Mouse (Mus musculus) hindbrain, embryonic 13.5 days (tissue): ENCODE data around the gene Stard3. TPM values are rescaled to one million over a fixed set of nuclear protein-coding genes. Genes with fewer than 3 reads are reported as not detected.

Source experiments
- ATAC-seq: fragments of 200-750 bp; cut with Nextera tagmentation; 2 replicates; pipeline ENCODE4 v1.8.0; 2017; ENCODE audit warnings: moderate TSS enrichment; ENCODE audit not compliant: low FRiP score
- H3K27ac ChIP-seq: fragments of 300-500 bp; sonication (generic); 2 replicates; pipeline ENCODE4 v1.5.1; 2015; ENCODE audit warnings: inconsistent platforms, mild to moderate bottlenecking, moderate library complexity
- H3K27me3 ChIP-seq: fragments of 300-500 bp; sonication (generic); 2 replicates; pipeline ENCODE4 v1.6.1; 2015; ENCODE audit warnings: mild to moderate bottlenecking, inconsistent platforms
- H3K36me3 ChIP-seq: fragments of 300-500 bp; sonication (generic); 2 replicates; pipeline ENCODE4 v1.6.1; 2015; ENCODE audit warnings: mild to moderate bottlenecking, inconsistent platforms
- H3K4me1 ChIP-seq: fragments of 300-500 bp; sonication (generic); replicated peaks from 2 replicates; pipeline ENCODE4 v1.6.1; 2015; ENCODE audit warnings: inconsistent platforms
- H3K4me2 ChIP-seq: fragments of 300-500 bp; sonication (generic); 2 replicates; pipeline ENCODE4 v1.6.1; 2015; ENCODE audit warnings: inconsistent platforms, mild to moderate bottlenecking, moderate library complexity
- H3K4me3 ChIP-seq: fragments of 300-500 bp; sonication (generic); 2 replicates; pipeline ENCODE4 v1.5.1; 2015; ENCODE audit warnings: mild to moderate bottlenecking, inconsistent platforms
- H3K9ac ChIP-seq: fragments of 300-500 bp; sonication (generic); 2 replicates; pipeline ENCODE4 v1.6.1; 2015; ENCODE audit warnings: mild to moderate bottlenecking, inconsistent platforms
- H3K9me3 ChIP-seq: fragments of 300-500 bp; sonication (generic); 2 replicates; pipeline ENCODE4 v1.6.1; 2016; ENCODE audit warnings: inconsistent platforms
- WGBS: fragments of 180-500 bp; shearing (Covaris S2); methylation state at CpG from one replicate; pipeline ENCODE4 v1.1.7; 2015; 5-methylcytosine and 5-hydroxymethylcytosine counted together
- polyA plus RNA-seq: library from polyadenylated mRNA; unstranded; fragments of >200 nt; fragmentation: Nextera tagmentation; extraction: Ambion mirVana; gene quantifications from 2 replicates; pipeline ENCODE4 v1.2.1, GENCODE M21; 2015

Stard3 gene
- polyA plus RNA-seq, 1 experiment from 2014 or later: 44.4 TPM

DNA sequence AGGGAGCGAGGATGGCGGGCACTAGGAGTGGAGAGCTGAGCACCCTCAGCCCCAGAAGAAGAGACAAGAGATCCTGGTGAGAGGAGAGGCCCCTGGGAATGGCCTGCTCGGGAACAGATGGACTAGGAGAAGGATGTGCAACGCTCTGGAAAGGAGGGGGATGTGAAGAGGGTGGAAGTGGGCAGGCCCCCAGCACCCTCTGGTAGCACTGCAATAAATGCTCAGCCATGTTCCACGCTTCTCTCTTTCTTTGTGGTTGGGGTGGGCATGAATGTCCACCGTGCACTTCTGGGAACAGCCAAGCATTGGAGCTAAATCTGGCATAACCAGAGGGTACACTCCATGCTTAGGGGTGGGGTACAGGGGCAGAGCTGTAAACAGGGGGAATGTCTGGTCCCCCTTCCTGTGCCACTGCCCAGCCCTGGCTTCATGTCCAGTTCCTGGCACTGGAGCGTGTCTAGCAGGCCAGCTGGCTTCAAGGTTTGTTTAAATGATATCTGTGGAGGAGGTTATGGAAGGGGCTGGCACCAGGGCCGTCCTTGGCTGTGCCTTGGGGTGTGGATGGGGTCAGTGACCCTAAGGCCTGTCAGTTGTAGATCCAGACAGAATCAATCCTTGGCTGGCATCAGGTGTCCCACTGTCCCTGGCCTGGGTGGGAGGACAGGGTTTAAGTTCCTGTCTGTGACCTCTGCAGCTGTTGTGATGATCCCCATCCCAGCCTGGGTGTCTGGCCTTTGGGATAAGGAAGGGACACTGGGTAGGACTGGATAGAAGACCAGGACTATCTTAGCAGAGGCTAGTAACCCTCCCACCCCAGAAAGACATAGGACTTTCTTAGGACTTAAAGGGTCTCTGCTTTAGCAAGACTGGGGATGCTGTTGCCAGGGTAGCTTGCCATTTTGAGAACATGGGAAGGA lies 26.8 kb downstream of the Stard3 start:
- Histone ChIP-seq H3K4me2 (no peak overlapping the region), H3K27ac (no peak overlapping the region), H3K4me3 (no peak overlapping the region), H3K9ac (peak overlapping the region; percentile 24; the same call in 1 of the 2 replicates), H3K9me3 (no peaks in the 10 kb centered on the region), H3K27me3 (peaks cover 62% of the 10 kb centered on the region), H3K4me1 (peaks cover 19% of the 10 kb centered on the region), H3K36me3 (peaks cover 14% of the 10 kb centered on the region)
- 57% methylated on average over 8 of the region's 8 CpGs for WGBS
- no peak for ATAC-seq

- H3K4me1 ChIP-seq: peaks cover 19% of the 10 kb centered on the region
- peaks cover 5% of the 10 kb centered on the region for H3K36me3 ChIP-seq
- H3K9ac ChIP-seq: peak within 1 kb of the TSS; percentile 46; the same call in 1 of the 2 replicates
- no peak within 1 kb of the TSS for H3K27ac ChIP-seq
- H3K4me2 ChIP-seq: peak within 1 kb of the TSS; percentile 29
- peak within 1 kb of the TSS; percentile 21 for H3K4me3 ChIP-seq
- no peak for ATAC-seq
- WGBS: 59% methylated on average over 22 of the region's 25 CpGs
- no peaks in the 10 kb centered on the region for H3K9me3 ChIP-seq
- H3K27me3 ChIP-seq: peaks cover 72% of the 10 kb centered on the region
Observed at GRCm38 (mm10) chr11:98385638-98386585, 27.7 kb downstream of the Stard3 start, which contains the start of gene Pnmt. TSS of gene Pnmt (plus strand) at chr11:98386450.

DNA sequence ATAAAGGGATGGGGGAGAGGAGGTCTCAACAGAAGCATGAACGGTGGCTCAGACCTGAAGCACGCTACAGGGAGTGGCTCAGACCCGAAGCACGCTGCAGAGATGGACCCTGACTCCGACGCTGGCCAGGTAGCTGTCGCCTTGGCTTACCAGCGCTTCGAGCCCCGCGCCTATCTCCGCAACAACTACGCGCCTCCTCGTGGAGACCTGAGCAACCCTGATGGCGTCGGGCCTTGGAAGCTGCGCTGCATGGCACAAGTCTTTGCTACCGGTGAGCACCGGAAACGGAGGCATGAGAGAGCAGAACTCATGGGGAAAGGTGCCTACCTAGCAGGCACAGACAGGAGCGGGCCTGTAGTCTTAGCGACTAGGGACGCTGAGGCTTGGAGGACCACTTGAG lies 28.4 kb downstream of the Stard3 start:
- H3K9ac ChIP-seq: 0 out of 2 replicates have a peak overlapping the region, but pooled peaks have one; percentile 43
- H3K27me3 ChIP-seq: peaks cover 79% of the 10 kb centered on the region
- 0 out of 2 replicates have a peak, but pooled peaks cover 2% of the 10 kb centered on the region for H3K36me3 ChIP-seq
- H3K4me3 ChIP-seq: peak overlapping the region; percentile 21
- ATAC-seq: no peak
- WGBS: 22% methylated on average over 24 of the region's 24 CpGs
- peak overlapping the region; percentile 29 for H3K4me2 ChIP-seq
- H3K9me3 ChIP-seq: no peaks in the 10 kb centered on the region
- no peak overlapping the region for H3K27ac ChIP-seq
- H3K4me1 ChIP-seq: peaks cover 19% of the 10 kb centered on the region

GRCm38 (mm10) chr11:98387056-98387577 lies 28.9 kb downstream of the Stard3 start:
- Histone ChIP-seq H3K9ac (peak overlapping the region; percentile 46), H3K27me3 (peaks cover 83% of the 10 kb centered on the region), H3K4me2 (no peak overlapping the region), H3K9me3 (no peaks in the 10 kb centered on the region), H3K27ac (no peak overlapping the region), H3K4me3 (no peak overlapping the region), H3K36me3 (no peaks in the 10 kb centered on the region), H3K4me1 (peaks cover 19% of the 10 kb centered on the region)
- 62% methylated on average over 14 of the region's 14 CpGs for WGBS
- no peak for ATAC-seq

- 81% methylated on average over 10 of the region's 10 CpGs for WGBS
- H3K36me3 ChIP-seq: no peaks in the 10 kb centered on the region
- H3K9me3 ChIP-seq: no peaks in the 10 kb centered on the region
- no peak overlapping the region for H3K4me2 ChIP-seq
- ATAC-seq: no peak
- H3K4me1 ChIP-seq: peaks cover 22% of the 10 kb centered on the region
- no peak overlapping the region for H3K9ac ChIP-seq
- no peak overlapping the region for H3K4me3 ChIP-seq
- H3K27ac ChIP-seq: no peak overlapping the region
- H3K27me3 ChIP-seq: peaks cover 92% of the 10 kb centered on the region
Observed at GRCm38 (mm10) chr11:98388282-98388681, 30.1 kb downstream of the Stard3 start.

DNA sequence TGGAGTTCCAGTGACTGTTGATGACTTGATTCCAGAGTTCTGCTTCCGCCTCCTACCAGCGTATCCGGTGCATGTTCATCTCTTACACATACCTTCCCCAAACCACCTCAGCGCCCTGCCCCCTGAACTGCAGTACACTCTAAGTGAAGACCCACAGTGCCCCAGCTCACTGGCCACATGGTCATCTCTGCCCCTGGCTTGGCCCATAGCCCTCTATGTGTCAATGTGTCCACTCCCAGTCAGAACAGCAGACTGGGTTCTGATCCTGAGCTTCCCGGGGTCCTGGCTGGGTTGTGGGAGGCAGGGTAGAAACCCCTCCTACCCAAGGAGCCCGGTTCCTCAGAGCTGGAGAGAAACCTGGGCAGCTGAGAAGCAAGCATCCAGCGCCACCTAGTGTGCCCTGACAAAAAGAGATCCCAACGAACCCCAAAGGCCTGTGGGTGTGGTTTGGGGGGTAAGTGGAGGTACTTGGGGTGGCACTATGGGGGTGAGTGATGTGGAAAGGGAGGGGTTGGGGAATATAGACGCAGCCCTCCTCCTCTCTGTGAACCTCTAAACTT lies 31.1 kb downstream of the Stard3 start:
- no peak for ATAC-seq
- Histone ChIP-seq H3K36me3 (no peaks in the 10 kb centered on the region), H3K4me1 (peaks cover 32% of the 10 kb centered on the region), H3K4me3 (no peak overlapping the region), H3K27ac (no peak overlapping the region), H3K9me3 (no peaks in the 10 kb centered on the region), H3K27me3 (peaks cover 86% of the 10 kb centered on the region), H3K9ac (no peak overlapping the region), H3K4me2 (no peak overlapping the region)
- 19% methylated on average over 9 of the region's 9 CpGs for WGBS

DNA sequence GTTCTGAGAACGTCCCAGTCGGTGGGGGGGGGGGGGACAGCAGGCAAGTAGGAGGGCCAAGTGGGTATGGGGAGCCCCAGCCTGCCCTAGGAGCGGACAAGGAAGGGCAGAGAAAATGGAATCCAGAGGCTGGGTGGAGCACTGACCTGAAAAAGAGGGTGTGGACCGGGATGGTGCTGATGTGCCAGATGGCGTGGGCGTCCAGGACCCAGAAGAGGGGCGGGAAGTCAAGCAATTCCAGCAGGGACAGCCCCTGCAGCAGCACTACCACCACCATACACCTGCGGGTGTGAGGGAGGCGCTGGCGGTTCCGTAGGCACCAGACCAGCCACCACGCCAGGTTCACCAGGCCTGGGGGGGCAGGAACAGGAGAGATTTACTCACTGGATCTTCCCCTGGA lies 32.0 kb downstream of the Stard3 start:
- H3K9ac ChIP-seq: 0 out of 2 replicates have a peak overlapping the region, but pooled peaks have one; percentile 13
- peaks cover 38% of the 10 kb centered on the region for H3K4me1 ChIP-seq
- no peak overlapping the region for H3K27ac ChIP-seq
- 73% methylated on average over 12 of the region's 12 CpGs for WGBS
- H3K9me3 ChIP-seq: no peaks in the 10 kb centered on the region
- no peaks in the 10 kb centered on the region for H3K36me3 ChIP-seq
- H3K27me3 ChIP-seq: peaks cover 78% of the 10 kb centered on the region
- ATAC-seq: no peak
- no peak overlapping the region for H3K4me3 ChIP-seq
- no peak overlapping the region for H3K4me2 ChIP-seq

- peaks cover 4% of the 10 kb centered on the region; the same call in 1 of the 2 replicates for H3K36me3 ChIP-seq
- H3K9ac ChIP-seq: no peak overlapping the region
- H3K27me3 ChIP-seq: peaks cover 59% of the 10 kb centered on the region
- H3K4me1 ChIP-seq: peaks cover 33% of the 10 kb centered on the region
- no peaks in the 10 kb centered on the region for H3K9me3 ChIP-seq
- no peak overlapping the region for H3K27ac ChIP-seq
- ATAC-seq: no peak
- H3K4me3 ChIP-seq: no peak overlapping the region
- H3K4me2 ChIP-seq: no peak overlapping the region
- 17% methylated on average over 8 of the region's 8 CpGs for WGBS
Observed at GRCm38 (mm10) chr11:98392034-98392433, 33.9 kb downstream of the Stard3 start.

DNA sequence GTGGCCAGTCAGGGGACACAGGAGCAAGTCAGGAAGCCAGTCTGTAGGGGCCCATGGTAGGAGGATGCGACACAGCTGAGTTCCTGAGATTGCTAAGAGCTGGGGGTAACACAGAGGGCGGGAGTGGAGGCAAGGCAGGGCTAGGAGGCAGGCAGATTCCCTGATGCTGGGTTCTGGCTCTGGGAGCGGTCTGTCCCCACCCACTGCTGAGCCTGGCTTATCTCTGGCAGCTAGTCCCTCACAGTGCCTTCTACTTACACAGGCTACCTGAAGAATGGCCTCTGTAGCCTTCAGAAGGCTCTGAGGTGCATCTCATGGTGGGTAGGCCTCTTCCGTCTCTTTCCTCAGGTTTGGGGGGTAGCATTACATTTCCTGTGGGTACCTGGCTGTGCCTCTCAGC lies 34.5 kb downstream of the Stard3 start:
- no peak overlapping the region for H3K9ac ChIP-seq
- peaks cover 8% of the 10 kb centered on the region for H3K36me3 ChIP-seq
- peaks cover 27% of the 10 kb centered on the region for H3K4me1 ChIP-seq

DNA sequence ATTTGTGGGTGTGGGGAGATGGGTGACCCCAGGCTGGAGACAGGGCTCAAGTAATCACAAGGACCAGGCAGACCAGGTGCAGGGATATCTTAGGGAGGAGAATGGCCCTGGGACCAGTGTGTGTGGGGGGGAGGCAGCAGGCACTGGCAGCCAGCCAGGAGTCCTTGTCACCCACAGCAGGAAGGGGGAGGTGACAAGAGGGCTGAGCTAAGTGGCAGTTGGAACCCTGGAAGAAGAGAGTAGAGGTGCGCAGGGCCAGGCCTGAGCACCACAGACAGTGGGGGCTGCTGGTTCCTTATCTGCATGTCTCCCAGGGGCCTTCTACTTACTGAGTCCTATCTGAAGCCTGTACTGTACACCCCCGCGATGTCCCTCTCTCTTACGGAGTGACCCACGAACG lies 35.1 kb downstream of the Stard3 start:
- 69% methylated on average over 6 of the region's 6 CpGs for WGBS
- Histone ChIP-seq H3K36me3 (peaks cover 12% of the 10 kb centered on the region), H3K9me3 (no peaks in the 10 kb centered on the region), H3K9ac (peak overlapping the region; percentile 13; the same call in 1 of the 2 replicates), H3K4me1 (peaks cover 25% of the 10 kb centered on the region), H3K27ac (no peak overlapping the region), H3K4me2 (no peak overlapping the region), H3K27me3 (peaks cover 46% of the 10 kb centered on the region), H3K4me3 (no peak overlapping the region)
- ATAC-seq: no peak

More for the DNA sequence above, 34.5 kb downstream of the Stard3 start:
- no peak overlapping the region for H3K4me3 ChIP-seq
- no peak for ATAC-seq
- no peaks in the 10 kb centered on the region for H3K9me3 ChIP-seq
- no peak overlapping the region for H3K4me2 ChIP-seq
- peaks cover 53% of the 10 kb centered on the region for H3K27me3 ChIP-seq
- 49% methylated on average over 4 of the region's 4 CpGs for WGBS
- no peak overlapping the region for H3K27ac ChIP-seq

- no peak overlapping the region for H3K4me3 ChIP-seq
- H3K4me1 ChIP-seq: peaks cover 23% of the 10 kb centered on the region
- no peak overlapping the region for H3K4me2 ChIP-seq
- peaks cover 12% of the 10 kb centered on the region for H3K36me3 ChIP-seq
- peaks cover 40% of the 10 kb centered on the region for H3K27me3 ChIP-seq
- no peak for ATAC-seq
- H3K9me3 ChIP-seq: no peaks in the 10 kb centered on the region
- WGBS: 57% methylated on average over 6 of the region's 6 CpGs
- H3K27ac ChIP-seq: no peak overlapping the region
- H3K9ac ChIP-seq: no peak overlapping the region
Observed at GRCm38 (mm10) chr11:98394301-98394700, 36.1 kb downstream of the Stard3 start.
